Mouse (Mus musculus) C2C12 (cell line): ENCODE measurements around the gene Fgr. TPM values are rescaled to one million over a fixed set of nuclear protein-coding genes. Genes with fewer than 3 reads are reported as not detected.

Experiments used
- H3K27me3 ChIP-seq: one replicate; pipeline ENCODE4 v1.6.1; 2011; ENCODE audit not compliant: control insufficient read depth, insufficient read depth, insufficient read length
- H3K36me3 ChIP-seq: one replicate; pipeline ENCODE4 v1.6.1; 2011; ENCODE audit not compliant: control insufficient read depth, insufficient read depth
- H3K4me3 ChIP-seq: one replicate; pipeline ENCODE4 v1.5.1; 2011; ENCODE audit warnings: mild to moderate bottlenecking, control low read depth; ENCODE audit not compliant: poor library complexity, insufficient read depth, severe bottlenecking
- H3K79me2 ChIP-seq: one replicate; pipeline ENCODE4 v1.6.1; 2011; ENCODE audit not compliant: control insufficient read depth, insufficient read depth
- H3K79me3 ChIP-seq: one replicate; pipeline ENCODE4 v1.6.1; 2011; ENCODE audit warnings: low read depth, control low read depth
- H3ac ChIP-seq: one replicate; pipeline ENCODE3; 2011; ENCODE audit warnings: low read depth; ENCODE audit not compliant: control insufficient read depth, insufficient read length
- CEBPB ChIP-seq: IDR thresholded peaks from one replicate; pipeline ENCODE4 v1.6.1; 2011; ENCODE audit warnings: low read depth, mild to moderate bottlenecking, control low read depth, moderate library complexity
- CTCF ChIP-seq: IDR thresholded peaks from one replicate; pipeline ENCODE4 v1.5.1; 2011; ENCODE audit not compliant: control insufficient read depth, insufficient read depth, insufficient read length
- FOSL1 ChIP-seq: IDR thresholded peaks from one replicate; pipeline ENCODE4 v1.8.0; 2011; ENCODE audit warnings: mild to moderate bottlenecking, low read length; ENCODE audit not compliant: poor library complexity, insufficient read depth, severe bottlenecking
- MAX ChIP-seq: IDR thresholded peaks from one replicate; pipeline ENCODE4 v1.6.1; 2011; ENCODE audit warnings: mild to moderate bottlenecking, control low read depth
- MYOD1 ChIP-seq: IDR thresholded peaks from one replicate; pipeline ENCODE4 v1.6.1; 2011; ENCODE audit warnings: low read depth; ENCODE audit not compliant: control insufficient read depth, insufficient read length
- MYOG ChIP-seq: IDR thresholded peaks from one replicate; pipeline ENCODE4 v1.6.1; 2011; ENCODE audit not compliant: control insufficient read depth, insufficient read length; ENCODE audit errors: extremely low read depth
- USF1 ChIP-seq: IDR thresholded peaks from one replicate; pipeline ENCODE4 v1.6.1; 2011; ENCODE audit warnings: low read depth, mild to moderate bottlenecking, control low read depth, moderate library complexity
- polyA plus RNA-seq: library from polyadenylated mRNA; unstranded; fragments of >200 nt; fragmentation: generic; extraction: Trizol; gene quantifications from one replicate; pipeline ENCODE4 v1.2.1, GENCODE M21; 2012; ENCODE audit warnings: missing spikeins

Gene Fgr
- polyA plus RNA-seq, 1 experiment, result 0.01 TPM

DNA sequence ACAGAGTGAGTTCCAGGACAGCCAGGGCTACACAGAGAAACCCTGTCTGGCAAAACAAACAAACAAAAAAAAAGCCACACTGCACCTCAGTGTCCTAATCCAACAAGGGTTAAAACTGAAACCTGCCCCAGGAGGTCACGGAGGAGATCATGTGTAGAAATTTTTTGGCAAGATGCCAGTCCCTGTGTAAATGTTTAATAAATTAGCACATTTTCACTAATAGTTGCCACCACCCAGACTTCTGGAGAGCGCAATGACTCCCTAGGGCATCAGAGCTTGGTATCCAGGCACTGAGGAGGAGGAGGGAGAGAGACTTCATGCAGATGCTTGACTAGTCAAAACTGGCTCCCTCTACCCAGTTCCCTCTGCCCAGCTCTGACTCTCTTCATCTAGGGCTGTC, 5.3 kb downstream of the Fgr start:
- H3K27me3 ChIP-seq, result peaks cover 53% of the 10 kb centered on the region
- no peak for TF ChIP-seq CEBPB
- no peak for TF ChIP-seq CTCF
- no peak for TF ChIP-seq USF1
- no peak for TF ChIP-seq MYOD1
- TF ChIP-seq FOSL1, result no peak
- TF ChIP-seq MYOG, result no peak
- TF ChIP-seq MAX, result no peak
- no peak overlapping the region for H3K4me3 ChIP-seq
- H3K79me3 ChIP-seq, result no peaks in the 10 kb centered on the region
- no peak overlapping the region for H3ac ChIP-seq
- no peaks in the 10 kb centered on the region for H3K36me3 ChIP-seq
- no peaks in the 10 kb centered on the region for H3K79me2 ChIP-seq

- H3K4me3 ChIP-seq, result no peak overlapping the region
- no peak for TF ChIP-seq MYOG
- TF ChIP-seq CTCF, result no peak
- TF ChIP-seq MYOD1, result no peak
- no peak for TF ChIP-seq CEBPB
- no peak for TF ChIP-seq FOSL1
- no peak for TF ChIP-seq USF1
- TF ChIP-seq MAX, result no peak
- no peak overlapping the region for H3ac ChIP-seq
- peaks cover 34% of the 10 kb centered on the region for H3K27me3 ChIP-seq
- no peaks in the 10 kb centered on the region for H3K36me3 ChIP-seq
- no peaks in the 10 kb centered on the region for H3K79me3 ChIP-seq
- H3K79me2 ChIP-seq, result no peaks in the 10 kb centered on the region
Observed at GRCm38 (mm10) chr4:132981621-132982020, 7.7 kb downstream of the Fgr start.

- no peak overlapping the region for H3K4me3 ChIP-seq
- H3K27me3 ChIP-seq, result peaks cover 27% of the 10 kb centered on the region
- TF ChIP-seq USF1 (no peak), MYOD1 (no peak), MAX (no peak), CEBPB (no peak), MYOG (no peak), CTCF (no peak), FOSL1 (no peak)
- no peaks in the 10 kb centered on the region for H3K79me2 ChIP-seq
- H3ac ChIP-seq, result no peak overlapping the region
- H3K36me3 ChIP-seq, result no peaks in the 10 kb centered on the region
- H3K79me3 ChIP-seq, result no peaks in the 10 kb centered on the region
Observed at GRCm38 (mm10) chr4:132982999-132983398, 9.1 kb downstream of the Fgr start.

DNA sequence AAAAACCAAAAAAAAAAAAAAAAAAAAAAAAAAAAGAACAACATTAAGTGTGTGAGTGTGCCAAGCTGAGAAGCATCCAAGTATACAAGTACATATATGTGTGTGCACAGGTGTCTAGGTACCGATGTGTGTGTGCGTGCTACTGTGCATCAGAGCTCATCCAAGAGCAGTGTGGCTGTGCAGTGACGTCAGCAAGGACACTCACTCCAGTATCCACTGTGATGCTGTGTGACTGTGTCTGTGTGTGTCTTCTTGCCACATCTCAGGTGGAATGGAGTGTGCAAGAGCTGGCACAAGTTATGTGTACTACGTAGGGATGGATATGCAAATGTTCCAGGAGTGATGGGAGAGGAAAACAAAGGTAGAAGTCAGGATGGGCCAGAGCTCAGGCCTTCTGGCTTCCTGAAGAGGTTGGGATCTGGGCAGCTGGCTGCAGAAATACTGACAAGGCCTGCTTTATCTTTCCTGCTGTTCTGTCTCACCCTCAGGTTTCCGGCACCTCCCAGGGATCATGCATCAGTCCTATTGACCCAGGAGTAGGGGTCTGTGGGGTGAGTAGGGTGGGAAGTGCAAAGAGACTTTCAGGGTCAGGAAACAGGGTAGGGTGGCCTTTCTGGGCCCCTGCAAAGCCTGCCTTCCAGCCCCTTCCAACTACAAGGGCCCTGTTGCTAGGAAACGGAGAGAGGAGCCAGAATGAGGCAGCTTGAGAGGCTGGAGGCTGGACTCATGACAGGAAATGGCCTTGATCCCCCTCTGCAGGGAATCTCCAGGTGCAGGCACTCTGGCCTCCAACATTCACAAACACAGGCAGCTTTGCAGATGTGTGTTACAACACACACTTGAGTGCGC, 10.0 kb downstream of the Fgr start:
- H3K79me3 ChIP-seq, result no peaks in the 10 kb centered on the region

GRCm38 (mm10) chr4:132988581-132989355, 14.9 kb downstream of the Fgr start:
- no peaks in the 10 kb centered on the region for H3K79me3 ChIP-seq
- no peaks in the 10 kb centered on the region for H3K36me3 ChIP-seq
- TF ChIP-seq CTCF, result no peak
- TF ChIP-seq MYOD1, result no peak
- no peak for TF ChIP-seq CEBPB
- TF ChIP-seq FOSL1, result no peak
- no peak for TF ChIP-seq MAX
- TF ChIP-seq MYOG, result no peak
- no peak for TF ChIP-seq USF1
- H3K27me3 ChIP-seq, result peaks cover 14% of the 10 kb centered on the region
- no peak overlapping the region for H3ac ChIP-seq
- H3K79me2 ChIP-seq, result no peaks in the 10 kb centered on the region
- H3K4me3 ChIP-seq, result no peak overlapping the region

More for the DNA sequence above, 10.0 kb downstream of the Fgr start:
- no peak overlapping the region for H3ac ChIP-seq
- H3K27me3 ChIP-seq, result peaks cover 27% of the 10 kb centered on the region
- no peak for TF ChIP-seq MYOD1
- no peak for TF ChIP-seq CEBPB
- no peak for TF ChIP-seq FOSL1
- no peak for TF ChIP-seq MYOG
- no peak for TF ChIP-seq MAX
- no peak for TF ChIP-seq CTCF
- TF ChIP-seq USF1, result no peak
- H3K4me3 ChIP-seq, result no peak overlapping the region
- no peaks in the 10 kb centered on the region for H3K36me3 ChIP-seq
- H3K79me2 ChIP-seq, result no peaks in the 10 kb centered on the region

DNA sequence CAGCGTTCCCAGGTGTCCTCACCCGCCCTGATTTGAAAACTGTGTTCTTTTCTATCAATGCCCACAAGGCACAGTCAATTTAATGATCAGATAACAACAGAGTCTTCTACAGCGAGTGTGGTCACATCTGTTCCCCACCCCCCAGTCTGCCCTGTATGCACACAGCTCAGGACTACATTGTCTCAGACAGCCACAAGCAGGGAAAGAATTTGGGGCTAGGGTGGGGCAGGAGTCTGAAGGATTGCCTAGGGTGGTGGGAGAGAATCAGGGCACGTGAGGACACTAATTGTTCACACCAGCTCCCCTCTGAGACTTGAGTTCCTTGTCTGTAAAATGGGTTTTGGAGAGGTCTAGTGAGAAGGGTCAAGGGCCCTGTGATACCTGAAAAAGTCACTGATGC, 19.7 kb downstream of the Fgr start:
- H3K79me3 ChIP-seq, result no peaks in the 10 kb centered on the region
- H3ac ChIP-seq, result no peak overlapping the region
- TF ChIP-seq USF1 (no peak), CEBPB (no peak), CTCF (no peak), MAX (no peak), FOSL1 (no peak), MYOG (no peak), MYOD1 (no peak)
- no peaks in the 10 kb centered on the region for H3K79me2 ChIP-seq
- no peaks in the 10 kb centered on the region for H3K36me3 ChIP-seq
- H3K4me3 ChIP-seq, result no peak overlapping the region
- H3K27me3 ChIP-seq, result peaks cover 13% of the 10 kb centered on the region
